24 mouse cellular contexts compared by ENCODE assay signal in the genomic region with DNA sequence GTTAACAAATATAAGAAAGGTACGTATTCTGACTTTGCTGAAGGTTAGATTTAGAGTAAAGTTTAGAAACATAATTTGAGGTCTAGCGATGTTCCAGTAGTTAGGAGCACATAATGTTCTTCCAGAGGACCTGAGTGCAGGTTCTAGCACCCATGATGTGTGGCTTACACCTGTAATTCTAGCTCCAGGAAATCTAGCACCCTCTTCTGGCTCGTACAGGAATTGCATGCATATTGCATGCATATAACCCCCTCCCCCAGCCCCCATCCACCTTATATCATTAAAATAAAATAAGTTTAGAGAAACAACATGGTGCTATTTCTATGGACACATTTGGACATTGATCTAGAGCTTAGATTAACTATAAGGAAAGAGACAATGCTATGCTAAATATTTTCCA.
A peak's percentile ranks its signal among the peaks of the same experiment; 100 is the strongest.
DNase-seq lines count a peak whose midpoint lies in the region; ATAC-seq and TF ChIP-seq lines count a peak whose summit lies in the region.
"Had no signal": no experiment of that assay in that cellular context is flagged by ENCODE, and none has a peak within 500 bp of the region (broad histone marks: within the 10 kb centered on the region; RNA-seq: fewer than 3 reads in every experiment).

No protein-coding gene starts in this region.

- no peaks in the 10 kb centered on the region for H3K4me1 ChIP-seq in intestine, postnatal 0 days (replicated peaks; ENCODE audit: control insufficient read depth, insufficient read depth, low read length)
- no peaks in the 10 kb centered on the region for H3K4me1 ChIP-seq in intestine, embryonic 16.5 days (ENCODE audit: control insufficient read depth, insufficient read depth, low read length)
- no peaks in the 10 kb centered on the region for H3K4me1 ChIP-seq in lung, postnatal 0 days (ENCODE audit: insufficient read depth, low read depth, low read length)
- H3K4me1 ChIP-seq in G1E (ENCODE audit: insufficient read depth, low read depth, low read length): no peaks in the 10 kb centered on the region
- H3K4me1 ChIP-seq in stomach, postnatal 0 days (replicated peaks; ENCODE audit: control insufficient read depth, insufficient read depth): no peaks in the 10 kb centered on the region
- H3K4me1 ChIP-seq: embryonic facial prominence, embryonic 10.5 days; heart, embryonic 15.5 days; intestine, embryonic 15.5 days; kidney, embryonic 15.5 days; lung, embryonic 15.5 days had no signal

- no peak overlapping the region for H3K9ac ChIP-seq in intestine, postnatal 0 days (ENCODE audit: low read depth, low read length)
- H3K9ac ChIP-seq in intestine, embryonic 16.5 days (ENCODE audit: low read depth, low read length): no peak overlapping the region
- no peak overlapping the region for H3K9ac ChIP-seq in lung, postnatal 0 days (replicated peaks; ENCODE audit: low read depth)
- H3K9ac ChIP-seq in stomach, postnatal 0 days (ENCODE audit: low read length): no peak overlapping the region
- H3K9ac ChIP-seq: heart, embryonic 15.5 days; hindbrain, embryonic 14.5 days; intestine, embryonic 15.5 days; kidney, embryonic 15.5 days; lung, embryonic 15.5 days had no signal

- ATAC-seq in intestine, postnatal 0 days: no peak
- ATAC-seq in intestine, embryonic 16.5 days: no peak
- no peak for ATAC-seq in lung, postnatal 0 days
- no peak for ATAC-seq in G1E (ENCODE audit: extremely low read depth, insufficient number of reproducible peaks, low FRiP score, poor library complexity, severe bottlenecking)
- ATAC-seq in stomach, postnatal 0 days (ENCODE audit: low FRiP score, low TSS enrichment): no peak
- ATAC-seq: forebrain, embryonic 16.5 days; intestine, embryonic 15.5 days had no signal

- DNase-seq in lung, postnatal 0 days (ENCODE audit: low spot score): no peak
- DNase-seq in lung, postnatal 36 days: no peak
- DNase-seq in G1E (ENCODE audit: low spot score): no peak
- DNase-seq in stomach, postnatal 0 days (ENCODE audit: low spot score): no peak
- no peak for DNase-seq in adipocyte (ENCODE audit: low spot score)
- DNase-seq: adrenal gland, postnatal 36 days; cerebellum, adult 11 months; cerebellum, adult 9-11 months; gastrocnemius, postnatal 36 days; heart, postnatal 36 days; kidney, postnatal 4 days; layer of hippocampus, adult 9-11 months; thymus, adult 2 months; thymus, postnatal 4 days had no signal

- TF ChIP-seq CTCF in intestine, postnatal 0 days (IDR thresholded peaks at IDR 0.05; ENCODE audit: low read depth): 0 out of 2 replicates have a peak, but pooled peaks have one; percentile 18
- TF ChIP-seq CTCF in lung, postnatal 0 days (IDR thresholded peaks at IDR 0.05): peak; percentile 17; the same call in 1 of the 2 replicates
- TF ChIP-seq CTCF in G1E (IDR thresholded peaks at IDR 0.05; ENCODE audit: low read depth, low read length): peak; percentile 34
- TF ChIP-seq CTCF in stomach, postnatal 0 days (IDR thresholded peaks at IDR 0.05; ENCODE audit: low read depth): peak; percentile 22; the same call in 1 of the 2 replicates

- H3K36me3 ChIP-seq in intestine, postnatal 0 days (ENCODE audit: control insufficient read depth, insufficient read depth): no peaks in the 10 kb centered on the region
- H3K36me3 ChIP-seq in intestine, embryonic 16.5 days (ENCODE audit: control insufficient read depth, insufficient read depth, low read length): no peaks in the 10 kb centered on the region
- no peaks in the 10 kb centered on the region for H3K36me3 ChIP-seq in lung, postnatal 0 days (ENCODE audit: insufficient read depth, low read length)
- no peaks in the 10 kb centered on the region for H3K36me3 ChIP-seq in G1E (replicated peaks)
- H3K36me3 ChIP-seq in stomach, postnatal 0 days (ENCODE audit: control insufficient read depth, insufficient read depth, low read length): no peaks in the 10 kb centered on the region
- H3K36me3 ChIP-seq: embryonic facial prominence, embryonic 10.5 days; heart, embryonic 15.5 days; intestine, embryonic 15.5 days; kidney, embryonic 15.5 days; lung, embryonic 15.5 days; midbrain, embryonic 10.5 days had no signal

- H3K9me3 ChIP-seq in intestine, postnatal 0 days (ENCODE audit: control insufficient read depth): no peaks in the 10 kb centered on the region
- H3K9me3 ChIP-seq in intestine, embryonic 16.5 days (ENCODE audit: control insufficient read depth, low read length): 0 out of 2 replicates have a peak, but pooled peaks cover 2% of the 10 kb centered on the region
- no peaks in the 10 kb centered on the region for H3K9me3 ChIP-seq in lung, postnatal 0 days (ENCODE audit: low read length)
- H3K9me3 ChIP-seq in G1E (replicated peaks): no peaks in the 10 kb centered on the region
- no peaks in the 10 kb centered on the region for H3K9me3 ChIP-seq in stomach, postnatal 0 days (ENCODE audit: control insufficient read depth, low read length)
- H3K9me3 ChIP-seq: heart, embryonic 15.5 days; intestine, embryonic 15.5 days; kidney, embryonic 15.5 days; lung, embryonic 15.5 days; midbrain, embryonic 10.5 days had no signal

- no peak for TF ChIP-seq EP300 in lung, postnatal 0 days (IDR thresholded peaks at IDR 0.05)
- TF ChIP-seq EP300 in stomach, postnatal 0 days (optimal IDR thresholded peaks at IDR 0.05): no peak

- 86% methylated on average over 3 of the region's 3 CpGs for WGBS in intestine, postnatal 0 days
- WGBS in intestine, embryonic 16.5 days: 86% methylated on average over 3 of the region's 3 CpGs
- WGBS in lung, postnatal 0 days: 79% methylated on average over 3 of the region's 3 CpGs
- WGBS in stomach, postnatal 0 days: 80% methylated on average over 3 of the region's 3 CpGs

- no peak overlapping the region for H3K4me3 ChIP-seq in intestine, postnatal 0 days (ENCODE audit: low read depth, low read length)
- no peak overlapping the region for H3K4me3 ChIP-seq in intestine, embryonic 16.5 days (ENCODE audit: low read length)
- no peak overlapping the region for H3K4me3 ChIP-seq in lung, postnatal 0 days (ENCODE audit: low read depth, low read length)
- H3K4me3 ChIP-seq in G1E (ENCODE audit: low read depth, low read length): no peak overlapping the region
- H3K4me3 ChIP-seq in stomach, postnatal 0 days (ENCODE audit: low read depth, low read length): no peak overlapping the region
- H3K4me3 ChIP-seq: embryonic facial prominence, embryonic 10.5 days; heart, embryonic 15.5 days; intestine, embryonic 15.5 days; kidney, embryonic 15.5 days; lung, embryonic 15.5 days; midbrain, embryonic 10.5 days had no signal

- no peak overlapping the region for H3K27ac ChIP-seq in intestine, postnatal 0 days (ENCODE audit: low read depth, low read length)
- H3K27ac ChIP-seq in intestine, embryonic 16.5 days (ENCODE audit: low read length): no peak overlapping the region
- H3K27ac ChIP-seq in lung, postnatal 0 days (ENCODE audit: low read length): no peak overlapping the region
- H3K27ac ChIP-seq in stomach, postnatal 0 days (replicated peaks): no peak overlapping the region
- H3K27ac ChIP-seq: embryonic facial prominence, embryonic 10.5 days; heart, embryonic 15.5 days; hindbrain, embryonic 14.5 days; intestine, embryonic 15.5 days; kidney, embryonic 15.5 days; lung, embryonic 15.5 days; midbrain, embryonic 10.5 days had no signal

- H3K27me3 ChIP-seq in intestine, postnatal 0 days (replicated peaks; ENCODE audit: control insufficient read depth, insufficient read depth, low read length): no peaks in the 10 kb centered on the region
- H3K27me3 ChIP-seq in intestine, embryonic 16.5 days (replicated peaks; ENCODE audit: control insufficient read depth, insufficient read depth, low read length): no peaks in the 10 kb centered on the region
- no peaks in the 10 kb centered on the region for H3K27me3 ChIP-seq in lung, postnatal 0 days (replicated peaks; ENCODE audit: insufficient read depth, low read length)
- no peaks in the 10 kb centered on the region for H3K27me3 ChIP-seq in G1E (ENCODE audit: insufficient read depth, low read length)
- no peaks in the 10 kb centered on the region for H3K27me3 ChIP-seq in stomach, postnatal 0 days (ENCODE audit: control insufficient read depth, insufficient read depth, low read length)
- H3K27me3 ChIP-seq: heart, embryonic 15.5 days; intestine, embryonic 15.5 days; kidney, embryonic 15.5 days; lung, embryonic 15.5 days had no signal

- no peak overlapping the region for H3K4me2 ChIP-seq in intestine, postnatal 0 days (replicated peaks; ENCODE audit: low read depth)
- H3K4me2 ChIP-seq in intestine, embryonic 16.5 days (ENCODE audit: low read depth, low read length): no peak overlapping the region
- no peak overlapping the region for H3K4me2 ChIP-seq in lung, postnatal 0 days (replicated peaks; ENCODE audit: low read depth, low read length)
- H3K4me2 ChIP-seq in stomach, postnatal 0 days (replicated peaks; ENCODE audit: low read depth): no peak overlapping the region
- H3K4me2 ChIP-seq: heart, embryonic 15.5 days; hindbrain, embryonic 14.5 days; intestine, embryonic 15.5 days; kidney, embryonic 15.5 days; lung, embryonic 15.5 days had no signal
